Mouse (Mus musculus): ENCODE measurements at regions not wholly inside any gene's neighbourhood (a gene's known extent, or its start where the extent isn't known, plus 50 kb on each side); places are given as distances from the start of the nearest gene placed in this dataset.

DNA sequence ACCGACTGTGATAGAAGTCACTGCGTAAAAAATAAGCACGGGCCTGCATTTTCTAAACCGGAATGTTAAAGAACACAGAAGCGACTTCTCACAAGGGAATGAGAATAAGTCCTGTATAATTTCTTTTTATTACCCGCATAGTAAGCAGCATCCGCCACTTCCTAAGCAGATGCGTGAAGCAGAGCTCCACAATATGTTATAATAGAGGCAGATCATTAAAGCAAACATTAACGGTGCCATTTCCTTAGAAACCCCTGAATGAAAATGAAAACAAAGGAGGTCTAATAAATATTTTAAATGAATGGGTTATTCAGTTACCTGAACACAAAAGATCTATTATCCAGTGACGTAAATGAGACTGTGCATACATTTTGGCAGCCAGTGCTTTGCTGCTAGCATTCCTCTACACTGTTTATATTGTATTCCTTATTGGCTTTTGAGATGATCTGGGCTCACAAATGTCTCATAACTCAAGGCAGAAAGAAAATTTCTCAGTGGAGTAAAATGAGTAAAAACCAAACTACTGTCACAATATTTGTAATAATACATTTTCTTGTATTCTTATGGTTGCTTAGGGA lies 566.6 kb upstream of the Epha6 start:
- H3K9me3 ChIP-seq (ENCODE audit: low read length) = no peaks in the 10 kb centered on the region
- no peak for TF ChIP-seq CTCF (IDR thresholded peaks at IDR 0.05; ENCODE audit: low read depth)
- DNase-seq = peak; percentile 39
- WGBS = 14% methylated on average over 10 of the region's 10 CpGs
- no peak overlapping the region for H3K4me3 ChIP-seq (ENCODE audit: low read depth, low read length)
- H3K9ac ChIP-seq = no peak overlapping the region
- H3K4me2 ChIP-seq (ENCODE audit: low read depth) = peak overlapping the region; percentile 0; the same call in 1 of the 2 replicates
- peak; percentile 66 for ATAC-seq
- H3K36me3 ChIP-seq (ENCODE audit: insufficient read depth) = no peaks in the 10 kb centered on the region
- no peaks in the 10 kb centered on the region for H3K4me1 ChIP-seq (ENCODE audit: insufficient read depth)
- H3K27ac ChIP-seq (ENCODE audit: low read depth, low read length) = no peak overlapping the region
- no peaks in the 10 kb centered on the region for H3K27me3 ChIP-seq (ENCODE audit: insufficient read depth, low read length)

DNA sequence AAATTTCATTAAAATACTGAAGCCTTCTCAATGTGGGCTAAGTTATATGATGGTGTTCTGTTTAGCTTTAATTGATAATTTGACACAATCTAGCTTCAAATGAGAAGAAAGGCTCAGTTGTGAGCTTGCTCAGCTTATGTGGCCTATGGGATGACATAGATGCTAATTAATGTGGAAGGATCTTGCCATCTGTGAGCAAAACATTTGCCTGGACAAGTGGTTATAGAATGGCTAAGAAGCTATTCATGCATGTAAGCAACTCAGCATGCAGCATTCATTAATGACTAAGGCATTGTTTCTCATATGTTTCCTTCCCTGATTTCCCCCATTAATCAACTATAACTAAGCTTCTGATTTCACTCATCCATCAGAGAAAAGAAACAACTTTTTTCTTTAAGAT lies 532.8 kb upstream of the Epha6 start:
- no peak for DNase-seq
- no peak for TF ChIP-seq CTCF (IDR thresholded peaks at IDR 0.05; ENCODE audit: low read depth)
- H3K27me3 ChIP-seq (ENCODE audit: insufficient read depth, low read length) = no peaks in the 10 kb centered on the region
- no peak overlapping the region for H3K4me3 ChIP-seq (ENCODE audit: low read depth, low read length)
- ATAC-seq = no peak
- no peaks in the 10 kb centered on the region for H3K4me1 ChIP-seq (ENCODE audit: insufficient read depth)
- H3K9ac ChIP-seq = no peak overlapping the region
- H3K36me3 ChIP-seq (ENCODE audit: insufficient read depth) = no peaks in the 10 kb centered on the region
- no peak overlapping the region for H3K27ac ChIP-seq (ENCODE audit: low read depth, low read length)
- H3K9me3 ChIP-seq (ENCODE audit: low read length) = no peaks in the 10 kb centered on the region
- no peak overlapping the region for H3K4me2 ChIP-seq (ENCODE audit: low read depth)

All from forebrain, postnatal 0 days (tissue).